Mouse (Mus musculus) adrenal gland, postnatal 25 days (tissue): ENCODE data around the gene Prex1. TPM values are rescaled to one million over a fixed set of nuclear protein-coding genes. Genes with fewer than 3 reads are reported as not detected.

Experiments
- DNase-seq: peaks from one replicate; pipeline ENCODE4 v3.0.0; 2021; ENCODE audit warnings: mixed read lengths
- total RNA-seq: library from RNA; stranded (reverse); gene quantifications from 2 replicates; pipeline ENCODE4 v1.2.3, GENCODE M21; 2021

Prex1 gene
- total RNA-seq, 1 experiment from 2014 or later = 14.1 TPM

GRCm38 (mm10) chr2:166726891-166727290, 13.3 kb upstream of the Prex1 start:
- no peak for DNase-seq

GRCm38 (mm10) chr2:166720416-166720815, 6.8 kb upstream of the Prex1 start:
- DNase-seq = no peak

GRCm38 (mm10) chr2:166719930-166720305, 6.3 kb upstream of the Prex1 start:
- no peak for DNase-seq

- no peak for DNase-seq
Measured at GRCm38 (mm10) chr2:166719301-166719929, 5.8 kb upstream of the Prex1 start.

- no peak for DNase-seq
Measured at GRCm38 (mm10) chr2:166716067-166716466, 2.4 kb upstream of the Prex1 start.

GRCm38 (mm10) chr2:166714427-166714699, 731 bp upstream of the Prex1 start:
- peak; percentile 17 for DNase-seq

- DNase-seq = peak; percentile 37
Measured at GRCm38 (mm10) chr2:166712801-166713689, 587 bp downstream of the Prex1 start.

- no peak for DNase-seq
Measured at GRCm38 (mm10) chr2:166712310-166712709, 1.3 kb downstream of the Prex1 start.

- DNase-seq = peak; percentile 9
Measured at GRCm38 (mm10) chr2:166711681-166712132, 1.9 kb downstream of the Prex1 start.

GRCm38 (mm10) chr2:166709883-166710282, 3.7 kb downstream of the Prex1 start:
- DNase-seq = no peak

- DNase-seq = no peak
Measured at GRCm38 (mm10) chr2:166708304-166708703, 5.3 kb downstream of the Prex1 start.

GRCm38 (mm10) chr2:166706526-166706925, 7.1 kb downstream of the Prex1 start:
- DNase-seq = no peak

- no peak for DNase-seq
Measured at GRCm38 (mm10) chr2:166703491-166703890, 10.1 kb downstream of the Prex1 start.

GRCm38 (mm10) chr2:166702113-166702445, 11.6 kb downstream of the Prex1 start:
- DNase-seq = no peak

GRCm38 (mm10) chr2:166701248-166702112, 12.2 kb downstream of the Prex1 start:
- DNase-seq = no peak

- DNase-seq = no peak
Measured at GRCm38 (mm10) chr2:166700732-166701131, 12.9 kb downstream of the Prex1 start.

GRCm38 (mm10) chr2:166700116-166700515, 13.5 kb downstream of the Prex1 start:
- DNase-seq = no peak

GRCm38 (mm10) chr2:166699552-166699951, 14.1 kb downstream of the Prex1 start:
- DNase-seq = no peak

GRCm38 (mm10) chr2:166694616-166695015, 19.0 kb downstream of the Prex1 start:
- DNase-seq = no peak

GRCm38 (mm10) chr2:166693394-166693793, 20.2 kb downstream of the Prex1 start:
- no peak for DNase-seq

GRCm38 (mm10) chr2:166691602-166692509, 21.8 kb downstream of the Prex1 start:
- DNase-seq = no peak

- no peak for DNase-seq
Measured at GRCm38 (mm10) chr2:166686917-166687316, 26.7 kb downstream of the Prex1 start.
